Mouse (Mus musculus) embryonic stem cell, embryonic (primary cell): ENCODE results near the gene Myo1b.

ENCODE experiments used
- CTCF ChIA-PET, 4 experiments: fragments of 300-600 bp in 2 of 4; fragments of 350-600 bp in 2 of 4; sonication (Branson Sonifier 250); formaldehyde crosslinking; loops; one replicate each; lab custom pipeline; 2022; ENCODE audit warnings: inconsistent platforms in 2 of 4; lab: Charles Lee
- POLR2A ChIA-PET, 4 experiments: fragments of 300-600 bp in 2 of 4; fragments of 350-600 bp in 2 of 4; sonication (Branson Sonifier 250); formaldehyde crosslinking; loops; one replicate each; lab custom pipeline; 2022; ENCODE audit warnings: antibody characterized with exemption in 4 of 4, inconsistent platforms in 1 of 4; lab: Charles Lee

Gene Myo1b

GRCm38 (mm10) chr1:51729407-51729806 is 186.5 kb downstream of the Myo1b start:
- CTCF ChIA-PET, result no interaction called here
- POLR2A ChIA-PET, result interaction anchor here in 1 of 4 experiments (0.6 to 1.0 kb wide), 2 partner anchors 29 to 253 kb away, joined by 3 read pairs; no protein-coding TSS in a partner anchor

GRCm38 (mm10) chr1:51728816-51729215 is 187.1 kb downstream of the Myo1b start:
- ChIA-PET POLR2A (no interaction called here), CTCF (no interaction called here)

- ChIA-PET CTCF (no interaction called here), POLR2A (no interaction called here)
Measured at GRCm38 (mm10) chr1:51719897-51720673, 195.8 kb downstream of the Myo1b start.

GRCm38 (mm10) chr1:51710831-51711230 is 205.0 kb downstream of the Myo1b start:
- ChIA-PET POLR2A (no interaction called here), CTCF (no interaction called here)

- CTCF ChIA-PET, result no interaction called here
- POLR2A ChIA-PET, result interaction anchor here in 1 of 4 experiments (1.3 kb wide), 1 partner anchor 17 kb away, joined by 3 read pairs; no protein-coding TSS in a partner anchor
Measured at GRCm38 (mm10) chr1:51706106-51706505, 209.8 kb downstream of the Myo1b start.

- POLR2A ChIA-PET, result interaction anchor here in 1 of 4 experiments (1.6 kb wide), 1 partner anchor 40 kb away, joined by 3 read pairs; no protein-coding TSS in a partner anchor
- CTCF ChIA-PET, result no interaction called here
Measured at GRCm38 (mm10) chr1:51704610-51705009, 211.3 kb downstream of the Myo1b start.
